Mouse (Mus musculus): ENCODE measurements at regions not wholly inside any gene's neighbourhood (a gene's known extent, or its start where the extent isn't known, plus 50 kb on each side); places are given as distances from the start of the nearest gene placed in this dataset.

DNA sequence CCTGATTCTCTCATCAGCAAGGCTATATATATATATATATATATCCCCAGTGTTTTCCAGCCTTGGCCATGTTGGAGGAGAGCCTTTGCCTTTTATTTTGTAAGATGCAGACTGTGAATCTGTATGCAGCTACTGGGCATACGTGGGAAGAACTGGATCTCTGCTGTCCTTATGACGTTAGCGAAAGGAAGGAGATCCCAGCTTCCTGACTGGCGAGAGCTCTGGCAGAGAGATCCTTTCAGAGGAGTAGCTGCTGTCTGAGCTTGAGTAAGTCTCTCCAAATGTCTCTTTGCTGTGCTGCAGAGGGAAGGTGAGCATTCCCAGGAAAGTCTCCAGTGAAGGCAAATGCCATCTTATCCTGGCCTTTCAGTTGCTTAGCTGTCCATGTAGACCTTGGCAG is 61.6 kb upstream of the Oxtr start:
- TF ChIP-seq POLR2A (IDR thresholded peaks at IDR 0.05; ENCODE audit: borderline replicate concordance, low read depth, low read length) = no peak
- TF ChIP-seq CTCF (IDR thresholded peaks at IDR 0.05; ENCODE audit: low read depth, low read length) = no peak

DNA sequence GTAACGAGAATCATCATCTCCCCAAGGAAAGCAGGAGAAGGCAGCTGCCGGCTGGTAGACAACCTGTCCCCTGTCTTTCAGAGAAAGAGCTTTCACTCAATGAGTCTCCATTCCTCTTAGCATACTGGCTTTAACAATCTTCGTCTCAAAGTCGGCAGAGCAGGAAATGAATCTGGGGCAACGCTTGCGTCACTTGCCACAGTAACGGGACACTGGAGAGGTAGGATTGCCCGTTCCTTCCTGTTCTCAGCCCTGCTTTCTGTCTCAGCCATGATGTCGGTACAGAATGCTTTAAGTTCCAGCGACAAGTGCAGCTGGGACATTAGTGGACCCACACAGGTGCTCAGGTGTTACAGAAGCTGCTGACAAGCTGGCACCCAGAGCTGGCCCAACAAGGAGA is 57.5 kb upstream of the Oxtr start:
- Histone ChIP-seq H3K4me3 (ENCODE audit: insufficient read depth, low read length) (no peak overlapping the region), H3K4me1 (ENCODE audit: control insufficient read depth, insufficient read depth, low read length) (peaks cover 22% of the 10 kb centered on the region), H3K27ac (ENCODE audit: insufficient read depth, low read depth, low read length) (no peak overlapping the region)
- TF ChIP-seq POLR2A (IDR thresholded peaks at IDR 0.05; ENCODE audit: borderline replicate concordance, low read depth, low read length) (no peak), CTCF (IDR thresholded peaks at IDR 0.05; ENCODE audit: low read depth, low read length) (no peak)

More for the DNA sequence above, 61.6 kb upstream of the Oxtr start:
- no peak overlapping the region for H3K4me3 ChIP-seq (ENCODE audit: insufficient read depth, low read length)
- no peak overlapping the region for H3K27ac ChIP-seq (ENCODE audit: insufficient read depth, low read depth, low read length)
- H3K4me1 ChIP-seq (ENCODE audit: control insufficient read depth, insufficient read depth, low read length) = peaks cover 26% of the 10 kb centered on the region

DNA sequence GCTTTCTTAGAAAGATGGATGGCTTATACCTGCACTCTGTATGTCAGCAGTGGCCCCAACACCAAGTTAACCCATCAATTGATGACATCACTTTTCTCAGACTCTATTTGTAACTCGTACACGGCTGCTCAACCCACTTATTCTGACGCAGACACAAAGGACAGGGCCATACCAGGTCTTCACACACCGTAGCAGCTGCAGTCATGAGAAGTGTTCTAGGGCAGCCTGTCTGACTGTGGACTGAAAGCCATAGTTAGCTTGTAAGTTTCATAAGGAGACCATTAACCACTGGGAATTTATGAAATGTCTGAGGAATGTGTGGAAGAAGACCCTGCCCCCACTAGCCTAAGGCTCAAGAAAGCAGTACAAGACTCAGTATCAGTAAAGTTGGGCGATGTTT is 56.3 kb upstream of the Oxtr start:
- Histone ChIP-seq H3K27ac (ENCODE audit: insufficient read depth, low read depth, low read length) (no peak overlapping the region), H3K4me1 (ENCODE audit: control insufficient read depth, insufficient read depth, low read length) (peaks cover 22% of the 10 kb centered on the region), H3K4me3 (ENCODE audit: insufficient read depth, low read length) (no peak overlapping the region)
- TF ChIP-seq CTCF (IDR thresholded peaks at IDR 0.05; ENCODE audit: low read depth, low read length) (no peak), POLR2A (IDR thresholded peaks at IDR 0.05; ENCODE audit: borderline replicate concordance, low read depth, low read length) (no peak)

DNA sequence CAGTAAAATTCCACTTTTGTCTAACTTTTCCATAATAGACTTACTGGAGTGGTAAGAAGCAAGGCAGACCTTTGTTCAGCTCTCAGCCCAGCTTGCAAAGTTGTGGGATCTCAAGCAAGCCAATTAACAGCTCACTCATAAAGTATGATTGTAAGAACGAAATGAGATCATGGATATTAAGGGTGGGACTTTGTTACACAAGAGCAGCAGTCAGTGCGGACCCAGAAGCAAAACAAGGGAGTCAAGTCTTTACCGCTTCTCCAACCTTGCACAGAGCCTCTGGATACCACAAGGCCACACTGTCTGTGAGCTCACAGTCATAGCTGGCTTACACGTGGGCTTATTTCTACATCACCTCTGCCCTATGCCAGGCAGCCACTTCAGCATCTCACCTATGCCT is 54.6 kb upstream of the Oxtr start:
- no peak overlapping the region for H3K4me3 ChIP-seq (ENCODE audit: insufficient read depth, low read length)
- no peak overlapping the region for H3K27ac ChIP-seq (ENCODE audit: insufficient read depth, low read depth, low read length)
- TF ChIP-seq POLR2A (IDR thresholded peaks at IDR 0.05; ENCODE audit: borderline replicate concordance, low read depth, low read length) (no peak), CTCF (IDR thresholded peaks at IDR 0.05; ENCODE audit: low read depth, low read length) (no peak)

DNA sequence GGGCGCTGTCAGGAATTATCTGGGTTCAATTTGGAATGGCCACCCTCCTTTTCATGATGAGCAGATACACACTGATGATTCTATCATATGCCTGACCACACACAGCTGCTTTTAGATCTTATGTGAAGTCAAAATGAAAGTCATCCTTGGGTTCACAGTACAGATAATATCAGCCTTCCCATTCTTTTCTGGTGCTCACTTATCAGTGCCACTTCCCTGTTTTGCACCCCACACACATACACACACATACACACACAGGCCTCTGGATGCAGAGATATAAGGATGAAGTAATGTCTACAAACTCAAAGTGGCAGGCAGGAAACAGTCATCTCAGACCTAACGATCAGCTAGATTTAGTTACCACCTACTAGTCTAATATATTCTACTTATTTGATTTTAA is 52.9 kb upstream of the Oxtr start:
- H3K27ac ChIP-seq (ENCODE audit: insufficient read depth, low read depth, low read length) = no peak overlapping the region
- peaks cover 17% of the 10 kb centered on the region for H3K4me1 ChIP-seq (ENCODE audit: control insufficient read depth, insufficient read depth, low read length)
- H3K4me3 ChIP-seq (ENCODE audit: insufficient read depth, low read length) = no peak overlapping the region
- no peak for TF ChIP-seq POLR2A (IDR thresholded peaks at IDR 0.05; ENCODE audit: borderline replicate concordance, low read depth, low read length)
- no peak for TF ChIP-seq CTCF (IDR thresholded peaks at IDR 0.05; ENCODE audit: low read depth, low read length)

More for the DNA sequence above, 54.6 kb upstream of the Oxtr start:
- peaks cover 17% of the 10 kb centered on the region for H3K4me1 ChIP-seq (ENCODE audit: control insufficient read depth, insufficient read depth, low read length)

Measured in bone marrow macrophage, adult 2 months (primary cell).